Mouse (Mus musculus): ENCODE data around the gene Adat2. TPM values are rescaled to one million over a fixed set of nuclear protein-coding genes. Genes with fewer than 3 reads are reported as not detected.

Gene Adat2
- total RNA-seq (2014; fragmentation: Nextera tagmentation): 20.7 and 30.6 TPM in 2 replicates
- 9.1 and 11.9 TPM in 2 replicates for total RNA-seq (2017)
- 4.8 and 5.2 TPM in 2 replicates for polyA plus RNA-seq (2012)

DNA sequence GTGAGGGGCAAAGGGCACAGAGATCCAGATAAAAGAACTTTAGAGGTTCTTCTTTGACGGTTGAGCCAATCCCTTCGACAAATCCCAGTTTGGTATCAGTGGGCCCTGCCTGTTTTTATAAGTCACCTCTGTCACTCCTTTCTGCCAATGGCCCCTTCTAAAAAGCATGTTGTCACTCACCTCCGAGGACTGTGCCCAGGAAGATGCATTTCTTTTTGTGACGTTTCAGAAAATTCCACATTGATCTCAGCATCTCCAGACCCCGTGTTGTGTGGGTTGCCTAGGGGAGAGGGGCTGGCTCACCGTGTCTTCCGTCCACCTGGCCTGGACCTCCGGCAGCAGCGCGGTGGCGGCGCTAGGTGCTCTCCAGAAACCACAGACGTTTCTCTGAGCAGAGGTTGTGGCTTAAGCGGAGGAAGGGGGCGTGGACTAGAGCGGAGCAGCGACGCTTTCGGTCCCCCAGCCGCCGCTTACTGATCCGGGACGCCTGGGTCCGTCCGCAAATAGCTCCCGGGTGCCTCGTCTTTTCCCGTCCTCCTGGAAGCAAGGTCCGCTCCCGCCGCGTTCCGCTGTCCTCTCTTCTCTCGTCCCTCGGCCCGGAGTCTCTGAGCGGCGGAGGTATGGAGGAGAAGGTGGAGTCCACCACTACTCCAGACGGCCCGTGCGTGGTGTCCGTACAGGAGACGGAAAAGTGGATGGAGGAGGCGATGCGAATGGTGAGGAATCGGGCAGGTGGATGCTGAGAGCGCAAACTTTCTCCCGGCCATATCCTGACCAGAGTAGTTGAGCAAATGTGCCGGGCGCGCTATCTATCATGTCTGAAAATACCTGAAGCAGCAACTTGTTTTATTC is at the start of gene Adat2, which contains the start of gene Pex3:
Gene Adat2 (plus strand): TSS at position 249 of the 852 bp plus-strand sequence.
Gene Pex3 (minus strand): TSS at position 497 of the 852 bp plus-strand sequence.
- peaks cover 12% of the 10 kb centered on the region for H3K4me1 ChIP-seq (ENCODE audit: insufficient read depth, low read depth, low read length)

DNA sequence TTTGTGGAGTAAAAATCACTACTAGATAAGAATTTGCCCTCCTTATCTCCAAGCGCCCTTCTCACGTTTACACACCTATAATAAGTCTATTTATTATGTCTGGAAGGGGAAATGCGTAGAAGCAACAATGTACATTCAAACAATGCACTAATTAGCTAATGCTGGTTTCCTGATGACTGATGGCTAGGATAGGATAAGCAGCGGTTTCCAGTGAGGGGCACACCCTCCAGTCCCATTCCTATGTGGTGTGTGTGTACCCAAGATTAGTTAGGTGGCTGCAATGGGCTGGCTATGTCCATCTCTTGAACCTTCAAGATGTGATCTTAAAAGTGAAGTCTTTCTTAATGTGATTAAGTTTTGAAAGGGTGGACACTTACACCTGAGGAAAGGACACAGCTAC is 30.8 kb upstream of the Adat2 start:
- H3K4me1 ChIP-seq (ENCODE audit: insufficient read depth, low read depth, low read length): no peaks in the 10 kb centered on the region
- TF ChIP-seq GATA2 (IDR thresholded peaks at IDR 0.05; ENCODE audit: borderline replicate concordance, low read depth, low read length) (no peak), TAL1 (conservative IDR thresholded peaks at IDR 0.05; ENCODE audit: low read depth, low read length) (no peak), GATA1 (IDR thresholded peaks at IDR 0.05; ENCODE audit: borderline replicate concordance, low read length) (no peak), CTCF (IDR thresholded peaks at IDR 0.05; ENCODE audit: low read depth, low read length) (no peak), POLR2AphosphoS5 (IDR thresholded peaks at IDR 0.05; ENCODE audit: insufficient replicate concordance, low read depth, low read length) (no peak)
- no peak overlapping the region for H3K4me3 ChIP-seq (ENCODE audit: low read depth, low read length)
- peaks cover 12% of the 10 kb centered on the region for H3K36me3 ChIP-seq (replicated peaks)
- H3K27me3 ChIP-seq (ENCODE audit: insufficient read depth, low read length): peaks cover 1% of the 10 kb centered on the region
- DNase-seq (ENCODE audit: low spot score) (no peak), ATAC-seq (ENCODE audit: extremely low read depth, insufficient number of reproducible peaks, low FRiP score, poor library complexity, severe bottlenecking) (no peak)
- no peaks in the 10 kb centered on the region for H3K9me3 ChIP-seq (replicated peaks)

More for the DNA sequence above, at the start of gene Adat2, which contains the start of gene Pex3:
- DNase-seq (ENCODE audit: low spot score) (peak; percentile 77), ATAC-seq (ENCODE audit: extremely low read depth, insufficient number of reproducible peaks, low FRiP score, poor library complexity, severe bottlenecking) (peak; percentile 95)
- Histone ChIP-seq H3K4me3 (ENCODE audit: low read depth, low read length) (peak within 1 kb of the TSS; percentile 84), H3K27me3 (ENCODE audit: insufficient read depth, low read length) (no peaks in the 10 kb centered on the region), H3K36me3 (replicated peaks) (peaks cover 37% of the 10 kb centered on the region), H3K9me3 (replicated peaks) (no peaks in the 10 kb centered on the region)
- no peak for TF ChIP-seq TAL1 (conservative IDR thresholded peaks at IDR 0.05; ENCODE audit: low read depth, low read length)
- TF ChIP-seq GATA1 (IDR thresholded peaks at IDR 0.05; ENCODE audit: borderline replicate concordance, low read length): no peak
- no peak for TF ChIP-seq POLR2AphosphoS5 (IDR thresholded peaks at IDR 0.05; ENCODE audit: insufficient replicate concordance, low read depth, low read length)
- no peak for TF ChIP-seq GATA2 (IDR thresholded peaks at IDR 0.05; ENCODE audit: borderline replicate concordance, low read depth, low read length)
- TF ChIP-seq CTCF (IDR thresholded peaks at IDR 0.05; ENCODE audit: low read depth, low read length): no peak

DNA sequence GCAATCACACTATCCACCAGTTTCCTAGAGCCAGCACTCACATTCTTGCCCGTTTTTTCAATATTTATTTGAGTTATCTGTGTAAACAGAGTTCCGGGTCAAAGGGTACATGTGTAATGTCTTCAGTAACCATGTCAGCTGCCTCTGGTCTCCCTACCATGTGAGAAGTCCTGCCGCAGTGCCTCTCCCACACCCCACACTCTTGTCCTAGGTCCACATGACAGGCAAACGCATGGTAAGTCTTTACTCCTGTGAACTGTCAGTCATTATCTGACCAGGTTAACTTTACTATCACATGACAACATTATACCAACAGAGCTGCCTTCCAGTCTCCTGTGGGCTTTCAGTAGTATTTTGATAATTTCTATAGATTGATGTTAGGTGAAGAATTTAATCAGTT is 24.5 kb upstream of the Adat2 start:
- no peak overlapping the region for H3K4me3 ChIP-seq (ENCODE audit: low read depth, low read length)
- TF ChIP-seq CTCF (IDR thresholded peaks at IDR 0.05; ENCODE audit: low read depth, low read length): no peak
- no peak for TF ChIP-seq TAL1 (conservative IDR thresholded peaks at IDR 0.05; ENCODE audit: low read depth, low read length)
- no peak for TF ChIP-seq GATA2 (IDR thresholded peaks at IDR 0.05; ENCODE audit: borderline replicate concordance, low read depth, low read length)
- TF ChIP-seq POLR2AphosphoS5 (IDR thresholded peaks at IDR 0.05; ENCODE audit: insufficient replicate concordance, low read depth, low read length): no peak
- H3K27me3 ChIP-seq (ENCODE audit: insufficient read depth, low read length): no peaks in the 10 kb centered on the region
- H3K36me3 ChIP-seq (replicated peaks): peaks cover 48% of the 10 kb centered on the region
- H3K4me1 ChIP-seq (ENCODE audit: insufficient read depth, low read depth, low read length): no peaks in the 10 kb centered on the region
- ATAC-seq (ENCODE audit: extremely low read depth, insufficient number of reproducible peaks, low FRiP score, poor library complexity, severe bottlenecking) (no peak), DNase-seq (ENCODE audit: low spot score) (no peak)
- H3K9me3 ChIP-seq (replicated peaks): no peaks in the 10 kb centered on the region

DNA sequence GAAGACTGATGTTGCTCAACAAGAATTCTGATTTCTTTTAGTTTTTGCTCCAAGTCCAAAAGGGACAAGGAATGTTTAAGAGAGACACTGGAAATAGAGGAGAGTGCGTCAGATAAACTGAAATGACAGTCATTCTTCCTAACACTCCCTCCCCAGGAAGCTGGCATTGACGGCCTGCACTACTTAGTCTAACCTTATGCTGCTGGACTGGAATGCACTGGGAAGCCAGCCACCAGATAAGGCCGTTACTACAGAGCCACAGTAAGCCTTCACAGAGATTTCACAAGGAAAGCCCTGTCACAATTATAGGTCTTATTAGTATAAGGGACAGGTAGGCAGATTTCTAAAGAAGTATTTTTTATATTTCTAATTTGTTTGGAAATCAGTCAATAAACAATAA is 17.9 kb upstream of the Adat2 start:
- no peaks in the 10 kb centered on the region for H3K4me1 ChIP-seq (ENCODE audit: insufficient read depth, low read depth, low read length)
- ATAC-seq (ENCODE audit: extremely low read depth, insufficient number of reproducible peaks, low FRiP score, poor library complexity, severe bottlenecking) (no peak), DNase-seq (ENCODE audit: low spot score) (no peak)
- H3K36me3 ChIP-seq (replicated peaks): peaks cover 50% of the 10 kb centered on the region
- H3K27me3 ChIP-seq (ENCODE audit: insufficient read depth, low read length): no peaks in the 10 kb centered on the region
- no peaks in the 10 kb centered on the region for H3K9me3 ChIP-seq (replicated peaks)
- TF ChIP-seq TAL1 (conservative IDR thresholded peaks at IDR 0.05; ENCODE audit: low read depth, low read length) (no peak), POLR2AphosphoS5 (IDR thresholded peaks at IDR 0.05; ENCODE audit: insufficient replicate concordance, low read depth, low read length) (no peak), CTCF (IDR thresholded peaks at IDR 0.05; ENCODE audit: low read depth, low read length) (no peak), GATA1 (IDR thresholded peaks at IDR 0.05; ENCODE audit: borderline replicate concordance, low read length) (no peak)
- no peak overlapping the region for H3K4me3 ChIP-seq (ENCODE audit: low read depth, low read length)

DNA sequence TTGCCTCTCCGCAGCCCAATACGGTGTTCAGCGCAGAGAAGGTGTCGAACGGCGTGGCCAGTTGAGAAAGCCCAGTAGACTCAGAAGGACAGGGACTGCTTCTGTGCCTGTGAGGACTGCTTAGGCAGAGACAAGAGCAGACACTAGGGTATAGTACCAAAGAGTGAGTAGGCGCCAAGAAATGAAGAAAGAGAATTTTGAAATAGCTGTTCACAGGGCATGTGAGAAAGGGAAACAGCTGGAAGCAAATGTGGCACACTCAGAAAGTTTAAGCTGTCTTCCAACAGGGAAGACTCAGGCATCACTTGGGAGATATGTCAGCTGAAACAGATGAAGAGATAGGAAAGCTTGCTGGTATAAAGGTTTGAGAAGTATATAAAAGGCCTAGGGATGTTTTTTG is 16.0 kb upstream of the Adat2 start:
- ATAC-seq (ENCODE audit: extremely low read depth, insufficient number of reproducible peaks, low FRiP score, poor library complexity, severe bottlenecking): no peak

DNA sequence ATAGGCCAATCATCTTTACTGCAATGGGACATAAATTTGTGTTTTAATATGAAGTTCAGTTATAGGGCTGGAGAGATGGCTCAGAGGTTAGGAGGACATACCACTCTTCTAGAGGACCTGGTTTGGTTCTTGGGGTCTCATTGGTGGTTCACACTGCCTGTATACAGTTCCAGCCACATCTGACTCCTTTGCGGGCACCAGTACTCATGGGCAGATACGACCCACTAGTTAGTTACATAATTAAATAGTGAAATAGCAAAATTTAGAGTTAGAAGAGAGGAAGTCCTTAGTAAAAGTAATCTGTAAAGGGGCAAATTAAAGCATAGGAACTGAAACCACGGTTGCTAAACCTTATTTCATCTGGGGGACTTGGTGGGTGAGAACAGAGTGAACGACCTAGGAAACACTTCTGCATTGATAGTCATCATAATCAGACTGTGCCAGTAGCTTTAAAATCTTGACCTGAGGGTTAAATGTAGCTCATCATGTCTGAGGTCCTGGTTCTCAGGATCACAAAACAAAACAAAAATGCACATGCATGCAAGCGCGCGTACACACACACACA is 12.8 kb upstream of the Adat2 start:
- Histone ChIP-seq H3K36me3 (replicated peaks) (peaks cover 56% of the 10 kb centered on the region), H3K4me1 (ENCODE audit: insufficient read depth, low read depth, low read length) (no peaks in the 10 kb centered on the region), H3K4me3 (ENCODE audit: low read depth, low read length) (no peak overlapping the region), H3K9me3 (replicated peaks) (no peaks in the 10 kb centered on the region), H3K27me3 (ENCODE audit: insufficient read depth, low read length) (no peaks in the 10 kb centered on the region)
- no peak for TF ChIP-seq POLR2AphosphoS5 (IDR thresholded peaks at IDR 0.05; ENCODE audit: insufficient replicate concordance, low read depth, low read length)
- no peak for TF ChIP-seq GATA2 (IDR thresholded peaks at IDR 0.05; ENCODE audit: borderline replicate concordance, low read depth, low read length)
- no peak for TF ChIP-seq CTCF (IDR thresholded peaks at IDR 0.05; ENCODE audit: low read depth, low read length)
- no peak for TF ChIP-seq GATA1 (IDR thresholded peaks at IDR 0.05; ENCODE audit: borderline replicate concordance, low read length)
- no peak for TF ChIP-seq TAL1 (conservative IDR thresholded peaks at IDR 0.05; ENCODE audit: low read depth, low read length)
- DNase-seq (ENCODE audit: low spot score) (no peak), ATAC-seq (ENCODE audit: extremely low read depth, insufficient number of reproducible peaks, low FRiP score, poor library complexity, severe bottlenecking) (no peak)

More for the DNA sequence above, 16.0 kb upstream of the Adat2 start:
- Histone ChIP-seq H3K9me3 (replicated peaks) (no peaks in the 10 kb centered on the region), H3K36me3 (replicated peaks) (peaks cover 53% of the 10 kb centered on the region), H3K4me3 (ENCODE audit: low read depth, low read length) (no peak overlapping the region), H3K27me3 (ENCODE audit: insufficient read depth, low read length) (no peaks in the 10 kb centered on the region), H3K4me1 (ENCODE audit: insufficient read depth, low read depth, low read length) (no peaks in the 10 kb centered on the region)
- no peak for TF ChIP-seq POLR2AphosphoS5 (IDR thresholded peaks at IDR 0.05; ENCODE audit: insufficient replicate concordance, low read depth, low read length)
- TF ChIP-seq GATA2 (IDR thresholded peaks at IDR 0.05; ENCODE audit: borderline replicate concordance, low read depth, low read length): no peak
- TF ChIP-seq GATA1 (IDR thresholded peaks at IDR 0.05; ENCODE audit: borderline replicate concordance, low read length): no peak
- no peak for TF ChIP-seq CTCF (IDR thresholded peaks at IDR 0.05; ENCODE audit: low read depth, low read length)
- TF ChIP-seq TAL1 (conservative IDR thresholded peaks at IDR 0.05; ENCODE audit: low read depth, low read length): no peak
- DNase-seq (ENCODE audit: low spot score): no peak

All from G1E (cell line).